Mouse (Mus musculus): ENCODE results near the gene Syde2. TPM values are rescaled to one million over a fixed set of nuclear protein-coding genes. Genes with fewer than 3 reads are reported as not detected.

Gene Syde2
- total RNA-seq, 2 experiments from 2014 or later = 3.1 to 3.5 TPM

DNA sequence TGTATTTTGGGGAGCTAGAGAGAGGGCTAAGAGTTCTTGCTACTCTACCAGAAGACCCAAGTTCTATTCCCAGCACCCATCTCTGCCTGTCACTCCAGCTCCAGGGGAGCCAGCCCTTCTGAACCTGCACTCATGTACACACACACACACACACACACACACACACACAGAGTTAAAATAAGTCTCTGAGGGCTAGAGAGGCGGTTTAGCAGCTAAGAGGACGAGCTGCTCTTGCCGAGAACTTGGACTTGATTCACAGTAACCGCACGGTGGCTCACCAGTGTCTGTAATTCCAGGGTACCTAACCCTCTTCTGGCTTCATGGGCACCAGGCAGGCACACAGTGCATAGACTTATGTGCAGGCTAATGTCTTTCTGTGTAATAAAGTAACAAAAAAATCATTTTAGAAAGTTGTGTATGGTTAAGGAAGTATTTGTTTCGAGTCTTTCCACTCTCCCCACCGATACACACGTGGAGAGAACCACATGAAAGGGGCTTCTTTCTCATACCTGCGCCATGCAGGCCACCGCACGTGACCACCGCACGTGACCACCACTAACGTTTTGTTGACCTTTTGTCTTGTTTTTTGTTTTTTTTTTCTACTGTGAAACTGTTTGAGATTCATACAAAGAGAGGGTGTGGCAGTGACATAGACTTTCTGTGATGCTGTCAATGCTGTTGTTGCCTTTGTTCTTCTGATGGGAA, 16.8 kb downstream of the Syde2 start:
- DNase-seq (ENCODE audit: low spot score in 2 of 2) = no peak
- intact Hi-C loops (cut with DNase I) = no loop called here

GRCm38 (mm10) chr3:146007872-146008271, 20.2 kb downstream of the Syde2 start:
- intact Hi-C loops (cut with DNase I) = no loop called here
- no peak for DNase-seq (ENCODE audit: low spot score in 2 of 2)

DNA sequence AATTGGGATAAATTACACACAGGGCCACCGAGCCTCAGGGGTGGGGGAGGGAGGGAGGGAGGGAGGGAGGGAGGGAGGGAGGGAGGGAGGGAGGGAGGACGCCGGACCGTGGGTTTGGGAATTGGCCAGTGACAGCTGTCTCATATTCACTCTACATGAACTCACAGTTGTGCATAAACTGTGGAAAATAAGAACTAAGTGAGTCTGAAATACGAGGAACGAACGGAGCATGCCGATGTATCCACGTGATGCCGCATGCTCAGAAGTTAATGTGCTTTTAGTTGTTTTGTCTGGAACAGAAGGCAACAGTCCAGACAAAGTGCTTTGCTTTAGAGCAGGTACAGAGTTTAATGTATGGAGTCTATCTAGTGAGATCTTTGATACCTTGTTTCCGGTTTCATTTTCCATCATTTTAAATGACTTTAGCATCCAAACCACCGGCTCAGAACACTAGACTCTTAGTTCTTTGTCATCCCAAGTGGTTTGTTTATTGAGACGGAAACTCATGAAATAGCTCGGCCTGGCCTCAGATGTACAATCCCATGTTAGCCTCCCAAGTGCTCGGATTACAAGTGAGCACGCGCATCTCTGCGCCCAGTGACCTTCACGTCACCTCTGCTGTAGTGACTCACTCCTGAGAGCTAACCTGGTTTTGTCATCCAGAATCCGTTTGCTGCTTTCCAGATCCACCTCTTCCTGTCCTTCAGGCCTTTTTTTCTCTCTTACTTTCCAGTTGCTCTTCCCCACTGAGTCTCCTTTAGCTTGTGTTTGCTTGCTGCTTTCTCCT, 22.4 kb downstream of the Syde2 start:
- intact Hi-C loops (cut with DNase I) = no loop called here
- no peak for DNase-seq (ENCODE audit: low spot score in 2 of 2)

DNA sequence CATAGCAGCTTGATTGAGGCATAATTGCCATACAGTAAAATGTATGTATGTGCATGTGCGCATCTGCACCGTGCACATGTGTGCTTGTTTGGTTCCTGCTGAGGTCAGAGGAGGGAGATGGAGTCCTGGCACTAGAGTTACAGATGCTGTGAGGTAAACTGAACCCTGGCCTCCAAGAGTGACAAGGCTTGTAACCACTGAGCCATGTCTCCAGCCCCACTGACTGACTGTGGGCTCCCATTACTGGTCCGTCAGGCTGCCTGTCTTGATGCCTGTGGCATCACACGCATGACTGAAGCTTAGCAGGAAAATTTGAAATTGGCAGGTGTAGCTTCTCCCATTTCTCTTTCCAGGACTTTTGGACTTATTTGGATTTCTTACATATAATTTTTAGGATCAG, 23.1 kb downstream of the Syde2 start:
- no peak for DNase-seq (ENCODE audit: low spot score in 2 of 2)
- intact Hi-C loops (cut with DNase I) = no loop called here

DNA sequence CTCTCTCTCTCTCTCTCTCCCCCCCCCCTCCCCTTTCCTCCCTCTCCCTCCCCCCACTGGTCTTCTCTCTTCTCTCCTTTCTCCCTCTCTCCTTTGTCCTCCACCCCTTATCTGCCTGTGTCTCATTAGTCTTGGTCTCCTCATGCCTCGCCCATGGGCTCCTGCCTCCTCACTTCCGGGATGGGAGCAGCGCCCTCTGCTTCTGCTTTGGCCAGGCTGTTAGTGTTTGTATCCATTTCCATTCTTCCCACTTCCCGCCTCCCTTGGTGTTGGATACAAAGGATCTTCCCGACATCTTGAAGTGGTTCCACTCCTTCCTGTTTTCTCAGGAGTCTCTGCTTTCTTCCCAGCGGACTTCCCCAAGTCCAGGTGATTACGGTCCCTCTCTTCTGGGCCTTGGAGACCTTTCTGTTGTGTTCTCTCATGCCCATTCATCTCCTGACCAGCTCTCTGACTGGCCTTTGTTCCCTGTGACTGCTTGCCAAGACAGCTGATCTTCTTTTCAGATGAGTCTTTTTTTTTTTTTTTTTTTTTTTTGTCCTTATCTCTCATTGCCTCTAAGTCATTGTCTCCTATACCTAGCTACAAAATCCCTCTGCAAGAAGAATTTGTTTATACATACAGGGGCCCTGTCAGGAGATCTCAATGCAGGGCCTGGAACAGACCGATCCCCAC, 24.0 kb downstream of the Syde2 start:
- no peak for DNase-seq (ENCODE audit: low spot score in 2 of 2)
- intact Hi-C loops (cut with DNase I) = no loop called here

GRCm38 (mm10) chr3:146013490-146013889, 25.8 kb downstream of the Syde2 start:
- DNase-seq (ENCODE audit: low spot score in 2 of 2) = no peak

GRCm38 (mm10) chr3:146014321-146014720, 26.7 kb downstream of the Syde2 start:
- intact Hi-C loops (cut with DNase I) = no loop called here
- DNase-seq (ENCODE audit: low spot score in 2 of 2) = no peak

More at GRCm38 (mm10) chr3:146013490-146013889, 25.8 kb downstream of the Syde2 start:
- intact Hi-C loops (cut with DNase I) = no loop called here

DNA sequence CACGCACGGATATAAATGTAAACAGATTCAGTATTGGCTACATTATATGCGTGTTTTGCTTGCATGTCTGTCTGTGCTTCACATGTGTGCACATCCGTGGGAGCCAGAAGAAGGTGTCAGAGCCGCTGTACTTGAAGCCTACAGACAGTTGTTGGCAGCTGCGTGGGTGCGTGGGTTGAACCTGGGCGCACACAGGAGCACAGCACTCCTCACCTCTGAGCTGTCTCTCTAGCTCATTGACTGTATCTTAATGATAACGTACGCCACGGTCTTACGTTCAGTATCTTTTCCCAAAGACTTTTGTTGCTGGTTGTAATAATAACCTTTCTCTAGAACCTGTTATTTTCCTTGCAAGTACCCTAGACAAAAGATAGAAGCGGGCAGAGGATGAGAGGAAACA, 29.3 kb downstream of the Syde2 start:
- DNase-seq (ENCODE audit: low spot score in 2 of 2) = no peak
- intact Hi-C loops (cut with DNase I) = no loop called here

DNA sequence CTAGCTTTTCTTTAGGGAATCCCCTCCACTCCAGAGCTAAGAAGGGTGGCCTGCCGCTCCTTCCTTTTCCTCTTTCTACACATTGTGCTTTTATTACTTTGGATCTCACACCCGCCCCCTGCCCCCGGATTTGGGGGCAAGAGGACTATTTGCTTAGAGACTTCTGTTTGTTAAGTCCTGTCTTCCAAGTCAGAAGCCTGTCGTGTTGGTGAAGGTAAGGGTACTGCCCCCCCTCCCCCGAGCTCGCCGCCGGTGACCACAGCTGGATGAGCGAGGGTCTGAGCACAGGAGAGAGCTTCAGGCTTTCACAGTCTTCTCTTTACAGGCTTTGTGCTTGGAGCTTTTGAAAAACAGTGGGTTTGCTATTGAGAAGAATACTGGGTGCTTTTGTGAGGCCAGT, 29.9 kb downstream of the Syde2 start:
- DNase-seq (ENCODE audit: low spot score in 2 of 2) = no peak

GRCm38 (mm10) chr3:146022232-146022631, 34.6 kb downstream of the Syde2 start:
- no peak for DNase-seq (ENCODE audit: low spot score in 2 of 2)
- intact Hi-C loops (cut with DNase I) = no loop called here

More for the DNA sequence above, 29.9 kb downstream of the Syde2 start:
- intact Hi-C loops (cut with DNase I) = no loop called here

- intact Hi-C loops (cut with DNase I) = no loop called here
- DNase-seq (ENCODE audit: low spot score in 2 of 2) = no peak
Observed at GRCm38 (mm10) chr3:146024746-146025145, 37.1 kb downstream of the Syde2 start.

GRCm38 (mm10) chr3:146025499-146025898, 37.8 kb downstream of the Syde2 start:
- intact Hi-C loops (cut with DNase I) = no loop called here

DNA sequence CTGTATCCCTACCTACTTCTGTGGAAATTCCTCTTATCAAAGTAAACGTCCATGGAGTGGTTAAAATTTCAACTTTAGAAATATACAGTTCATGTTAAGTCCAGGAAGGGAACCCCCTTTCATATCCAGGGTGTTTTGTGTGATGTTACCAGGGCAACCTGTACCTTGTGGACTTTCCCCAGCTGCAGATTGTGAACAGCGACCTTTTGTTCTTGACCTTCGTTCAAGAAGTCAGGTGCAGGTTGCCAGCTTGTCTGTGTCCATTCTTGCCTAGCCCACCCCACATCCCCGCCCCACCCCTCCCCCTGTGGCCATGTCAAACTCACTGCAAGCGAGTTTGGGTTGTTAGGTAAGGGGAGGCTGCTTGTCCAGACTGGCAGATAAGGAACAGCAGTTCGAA, 39.4 kb downstream of the Syde2 start:
- intact Hi-C loops (cut with DNase I) = no loop called here

More at GRCm38 (mm10) chr3:146025499-146025898, 37.8 kb downstream of the Syde2 start:
- no peak for DNase-seq (ENCODE audit: low spot score in 2 of 2)

DNA sequence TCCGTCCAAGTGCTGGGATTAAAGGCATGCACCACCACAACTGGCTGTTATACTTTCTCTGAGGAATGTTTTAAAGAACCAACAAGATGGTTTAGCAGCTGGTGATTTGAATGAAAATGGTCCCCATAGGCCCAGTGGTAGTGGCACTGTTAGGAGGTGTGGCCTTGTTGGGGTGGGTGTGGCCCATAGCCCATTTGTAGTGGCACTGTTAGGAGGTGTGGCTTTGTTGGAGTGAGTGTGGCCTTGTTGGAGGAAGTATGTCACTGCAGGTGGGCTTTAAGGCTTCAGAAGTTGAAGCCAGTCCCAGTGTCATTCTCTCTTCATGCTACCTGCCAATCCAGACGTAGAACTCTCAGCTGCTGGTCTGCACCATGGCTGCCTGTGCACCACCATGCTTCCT, 40.7 kb downstream of the Syde2 start:
- no peak for DNase-seq (ENCODE audit: low spot score in 2 of 2)
- intact Hi-C loops (cut with DNase I) = no loop called here

More for the DNA sequence above, 39.4 kb downstream of the Syde2 start:
- no peak for DNase-seq (ENCODE audit: low spot score in 2 of 2)

GRCm38 (mm10) chr3:146029234-146029633, 41.6 kb downstream of the Syde2 start:
- intact Hi-C loops (cut with DNase I) = no loop called here
- DNase-seq (ENCODE audit: low spot score in 2 of 2) = no peak

DNA sequence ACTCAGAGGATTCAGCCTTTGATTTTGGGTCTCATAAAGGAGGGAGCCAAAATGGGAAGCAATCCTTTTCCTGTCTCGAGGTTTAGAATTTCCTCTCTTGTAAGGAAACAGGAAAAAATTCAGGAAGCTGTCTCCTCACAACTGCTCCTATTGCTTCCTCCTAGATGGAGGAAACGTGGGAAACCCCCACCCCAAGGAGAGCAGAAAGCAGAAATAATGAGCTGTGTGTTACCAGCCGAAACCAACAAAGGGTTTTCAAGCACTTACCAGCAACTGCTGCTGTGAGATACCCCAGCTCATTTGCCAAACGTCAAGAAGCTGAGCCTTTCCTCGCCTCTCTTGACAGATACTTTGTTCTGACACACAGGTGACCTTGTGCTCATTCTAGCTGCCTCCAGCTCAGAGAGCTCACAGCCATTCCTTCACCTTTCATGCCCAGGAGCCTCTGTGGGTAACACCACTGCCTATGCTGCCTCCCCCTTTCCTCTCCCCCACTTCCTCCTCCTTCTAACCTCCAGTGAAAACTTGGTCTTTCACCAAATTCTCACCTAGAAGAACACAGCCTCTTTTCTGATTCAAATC, 42.7 kb downstream of the Syde2 start:
- intact Hi-C loops (cut with DNase I) = no loop called here
- DNase-seq (ENCODE audit: low spot score in 2 of 2) = no peak

- no peak for DNase-seq (ENCODE audit: low spot score in 2 of 2)
- intact Hi-C loops (cut with DNase I) = no loop called here
Observed at GRCm38 (mm10) chr3:146032976-146033375, 45.3 kb downstream of the Syde2 start.

DNA sequence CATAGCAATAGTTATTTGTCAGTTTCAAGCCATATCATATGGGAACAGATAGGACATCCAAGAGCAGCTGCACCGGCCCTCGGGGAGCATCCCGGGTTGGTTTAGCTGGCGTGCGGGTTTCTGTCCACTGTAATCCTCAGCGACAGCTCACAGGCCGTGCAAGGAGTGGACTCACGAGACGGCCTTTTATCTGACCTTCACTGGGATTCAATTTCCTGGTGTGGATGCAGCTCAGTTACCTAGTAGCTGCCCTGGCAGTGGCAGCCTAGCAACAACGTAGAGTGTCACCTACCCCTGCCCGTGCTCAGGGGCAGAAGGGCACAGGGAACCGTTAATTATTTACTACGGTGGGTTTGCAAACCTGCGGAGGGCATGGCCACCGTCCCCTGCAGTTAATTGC, 50.2 kb downstream of the Syde2 start:
- intact Hi-C loops (cut with DNase I) = no loop called here
- no peak for DNase-seq (ENCODE audit: low spot score in 2 of 2)

DNA sequence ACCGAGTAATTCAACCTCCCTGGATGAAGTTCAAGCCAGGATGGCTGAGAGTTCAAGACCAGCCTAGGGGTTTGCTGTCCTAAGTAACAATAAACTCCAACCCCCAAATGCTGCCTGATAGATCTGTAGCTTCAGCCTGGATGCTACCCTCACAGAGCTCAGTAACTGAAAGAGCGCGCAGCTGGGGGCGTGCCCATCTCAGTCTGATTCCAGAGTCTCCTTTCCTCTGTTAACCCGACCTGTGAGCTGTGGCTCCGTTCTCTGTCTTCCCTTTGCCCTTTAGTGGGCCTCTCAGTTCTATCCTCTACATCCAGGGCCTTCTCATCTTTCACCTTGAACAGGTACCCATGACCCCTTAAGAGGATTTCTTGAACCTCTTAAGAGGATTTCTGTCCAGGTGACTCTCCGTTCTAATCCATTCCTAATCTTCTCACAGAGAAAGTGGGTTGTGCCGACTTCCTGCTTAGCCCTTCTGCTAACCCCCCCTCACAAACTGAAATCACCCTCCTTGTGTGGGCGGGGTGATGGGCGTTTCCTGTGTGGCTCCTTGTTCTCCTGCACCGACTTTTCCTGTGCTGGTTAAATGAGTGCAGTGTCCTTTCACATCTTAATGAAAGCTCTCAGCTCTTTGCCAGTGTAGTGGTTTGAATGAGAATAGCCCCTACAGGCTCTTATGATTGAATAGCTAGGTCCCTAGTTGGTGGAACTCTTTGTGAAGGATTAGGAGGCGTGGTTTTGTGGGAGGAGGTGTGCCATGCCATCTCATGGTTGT, 51.6 kb downstream of the Syde2 start:
- no peak for DNase-seq (ENCODE audit: low spot score in 2 of 2)

More for the DNA sequence above, 51.6 kb downstream of the Syde2 start:
- intact Hi-C loops (cut with DNase I) = no loop called here
